Mouse (Mus musculus): ENCODE data around the gene Sema7a.
A peak's percentile ranks its signal among the peaks of the same experiment; 100 is the strongest.

The Sema7a gene

DNA sequence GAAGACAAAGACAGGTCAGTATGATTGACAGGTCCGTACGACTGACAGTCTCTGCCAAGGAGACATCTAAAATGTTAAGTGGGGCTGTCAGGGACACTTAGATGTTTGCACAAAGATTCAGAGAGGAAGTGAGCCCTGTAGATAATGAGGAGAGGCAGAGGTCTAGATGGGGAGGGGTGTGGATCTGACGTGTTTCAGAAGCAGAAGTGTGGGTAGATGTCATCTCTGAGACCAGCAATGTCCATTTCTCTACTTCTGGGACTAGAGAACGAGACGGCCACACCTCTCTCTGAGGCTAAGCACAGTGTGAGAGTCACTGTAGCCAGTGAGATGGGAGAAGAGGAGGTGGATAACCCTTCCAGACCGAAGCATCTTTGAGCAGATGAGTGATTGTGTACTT lies 38.1 kb downstream of the Sema7a start:
- DNase-seq = no peak

DNA sequence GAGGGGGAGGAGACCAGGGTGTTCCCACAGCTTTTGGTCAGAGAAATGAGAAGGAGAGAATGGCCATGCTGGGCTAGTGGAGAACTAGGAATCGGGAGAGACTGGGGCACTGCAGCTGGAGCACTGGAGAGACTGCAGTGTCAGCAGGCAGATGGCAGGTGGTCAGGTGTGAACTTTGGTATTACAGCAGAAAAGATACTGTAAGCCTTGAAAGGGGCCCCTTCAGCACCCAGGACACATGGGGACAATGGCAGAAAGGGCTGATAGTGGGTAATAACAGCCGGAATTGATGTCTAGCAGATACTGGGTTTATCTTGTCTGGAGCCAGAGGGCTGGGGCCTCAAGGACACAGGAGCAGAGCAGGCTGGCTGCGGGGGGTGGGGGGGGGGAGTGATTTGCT lies 38.9 kb downstream of the Sema7a start:
- DNase-seq = no peak

DNA sequence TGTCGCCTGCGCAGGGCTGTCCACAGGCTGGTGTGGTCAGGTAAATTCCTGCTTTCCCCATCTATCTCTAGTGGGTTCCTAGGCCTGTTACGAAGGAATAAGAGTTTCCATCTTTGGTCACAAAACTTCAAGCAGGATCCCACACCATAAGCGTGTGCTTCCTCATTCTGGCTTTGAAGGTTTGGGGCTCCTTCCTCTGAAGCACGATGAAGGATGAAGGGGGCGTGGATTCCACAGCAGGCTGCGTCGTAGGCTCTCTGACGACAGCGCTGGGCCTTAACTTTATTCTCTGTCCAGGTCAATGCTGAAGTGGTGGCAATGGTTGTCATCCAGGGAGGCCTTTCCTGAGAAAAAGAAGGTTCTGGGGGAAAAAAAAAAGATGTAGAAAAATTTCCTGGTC lies 40.7 kb downstream of the Sema7a start:
- DNase-seq = no peak

DNA sequence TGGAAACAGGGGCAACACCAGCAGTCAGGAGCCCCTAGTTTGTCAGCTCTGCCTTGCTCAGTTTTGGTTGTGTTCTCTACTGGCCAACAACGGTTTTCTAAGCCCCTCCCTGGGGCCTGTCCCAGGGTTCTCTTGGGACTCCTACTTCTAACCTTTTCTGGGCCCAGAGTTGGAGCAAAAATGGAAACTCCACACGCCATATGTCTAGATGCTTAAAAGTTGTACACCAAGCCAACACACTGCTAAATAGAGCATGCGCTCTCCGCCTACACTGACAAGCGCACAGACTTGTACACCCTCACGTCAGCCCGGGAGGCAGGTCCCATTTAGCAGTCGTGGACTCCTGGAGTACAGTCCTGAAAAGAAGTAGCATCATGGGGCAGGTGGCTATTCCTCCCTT lies 45.4 kb downstream of the Sema7a start:
- DNase-seq = no peak

DNA sequence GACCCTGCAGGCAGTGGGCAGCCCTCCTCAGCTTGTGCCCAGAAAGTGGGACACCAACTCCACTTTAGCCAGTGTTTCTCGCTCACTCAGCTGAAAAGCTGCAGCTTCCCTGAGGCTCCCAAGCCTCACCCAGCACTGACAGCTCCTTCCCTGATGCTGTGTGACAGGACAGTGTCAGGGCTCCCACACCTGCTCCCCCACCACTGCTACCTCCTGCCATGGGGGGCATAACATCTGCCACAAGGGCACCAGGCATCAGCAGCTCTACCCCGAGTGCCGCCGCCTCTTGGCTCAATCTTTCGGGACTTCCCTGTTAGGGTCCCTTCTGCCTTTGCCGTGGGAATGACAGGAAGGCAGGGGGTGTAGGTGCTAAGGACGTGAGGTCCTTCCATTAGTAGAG lies 46.4 kb downstream of the Sema7a start:
- no peak for DNase-seq

DNA sequence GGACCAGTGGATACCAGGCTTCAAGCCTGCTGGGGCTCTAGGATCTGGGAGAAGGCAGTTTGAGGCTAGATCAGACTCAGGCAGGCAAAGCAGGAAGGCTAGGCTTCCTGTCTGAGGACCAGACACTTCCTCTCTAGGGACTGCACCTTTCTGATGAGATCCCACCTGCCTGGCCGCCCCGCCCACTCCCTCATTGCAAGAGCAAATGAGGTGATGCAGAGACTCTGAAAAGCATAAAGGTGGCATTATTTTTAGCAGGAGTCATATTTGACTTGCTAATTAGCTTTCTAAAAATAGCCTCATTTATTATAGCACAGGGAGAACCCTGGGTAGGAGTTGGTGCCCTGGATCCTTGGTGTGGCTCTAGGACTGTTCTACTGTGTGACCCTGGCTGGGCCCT lies 48.2 kb downstream of the Sema7a start:
- DNase-seq = no peak

DNA sequence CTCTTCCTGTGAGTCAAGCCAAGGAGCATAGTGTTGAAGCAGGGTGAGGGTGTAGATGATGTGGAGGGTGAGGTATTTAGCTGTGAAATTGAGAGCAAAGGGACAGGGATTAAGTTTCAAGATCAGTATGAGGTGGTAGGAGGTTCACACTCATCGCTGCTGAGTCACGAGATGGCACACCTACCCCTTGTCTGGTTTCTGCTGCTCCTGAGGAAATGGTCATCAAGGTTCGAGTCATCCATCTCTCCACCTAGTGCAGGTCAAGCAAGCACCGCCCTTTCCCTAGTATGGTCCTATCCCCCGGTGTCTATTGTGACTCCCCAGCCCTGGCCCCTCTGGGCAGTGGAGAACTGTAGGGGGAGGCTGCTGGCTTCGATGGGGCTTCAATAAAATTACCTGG lies 49.4 kb downstream of the Sema7a start:
- no peak for DNase-seq

DNA sequence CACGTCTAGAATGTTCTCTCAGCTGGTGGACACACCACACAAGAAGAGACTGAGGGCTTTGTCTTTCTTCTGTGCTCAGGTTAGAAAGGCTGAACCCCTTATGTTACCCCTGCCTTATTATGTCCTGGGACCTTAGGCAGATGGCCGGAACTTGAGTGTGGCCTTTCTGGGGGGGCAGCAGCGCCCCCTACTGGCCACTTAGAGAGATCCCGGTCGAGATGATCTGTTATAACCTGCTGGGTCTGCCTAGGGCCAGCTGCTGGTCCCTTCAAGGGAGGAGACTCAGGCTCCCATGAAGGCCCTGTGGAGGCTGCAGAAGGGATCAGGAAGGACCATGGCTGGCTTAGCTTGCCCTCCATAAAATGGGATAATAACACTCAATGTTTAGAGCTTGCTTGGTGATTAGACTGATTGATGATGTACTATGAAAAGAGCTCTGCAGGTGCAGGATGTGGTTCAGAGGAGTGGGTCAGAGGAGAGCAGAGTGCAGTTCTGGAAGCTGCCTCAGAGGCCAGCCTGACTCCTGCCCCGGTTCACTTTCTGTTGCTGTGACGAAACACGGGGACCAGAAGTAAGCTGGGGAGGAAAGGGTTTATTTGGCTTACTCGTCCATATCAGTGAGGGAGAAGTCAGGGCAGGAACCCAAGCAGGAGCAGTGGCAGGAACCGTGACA lies 50.7 kb downstream of the Sema7a start:
- peak; percentile 46 for DNase-seq

DNA sequence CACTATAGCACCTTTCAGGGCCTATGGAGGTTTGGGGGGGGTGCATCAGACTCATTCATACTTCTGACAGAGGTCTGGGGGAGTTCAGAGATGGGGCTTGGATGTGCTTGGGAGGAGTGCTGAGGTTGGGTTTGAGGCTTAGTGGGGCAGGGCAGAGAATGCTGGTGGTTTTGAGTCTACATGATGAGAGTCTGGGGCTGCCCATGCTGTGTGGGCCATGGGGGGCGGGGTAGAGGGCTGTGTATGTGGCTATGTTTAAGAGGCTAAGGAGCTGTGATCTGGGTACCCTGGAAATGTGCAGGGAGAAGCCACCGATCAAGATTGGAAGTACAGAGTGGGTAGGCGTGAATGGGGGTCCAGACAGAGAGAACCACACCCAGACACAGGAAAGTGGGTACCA lies 52.1 kb downstream of the Sema7a start:
- no peak for DNase-seq

DNA sequence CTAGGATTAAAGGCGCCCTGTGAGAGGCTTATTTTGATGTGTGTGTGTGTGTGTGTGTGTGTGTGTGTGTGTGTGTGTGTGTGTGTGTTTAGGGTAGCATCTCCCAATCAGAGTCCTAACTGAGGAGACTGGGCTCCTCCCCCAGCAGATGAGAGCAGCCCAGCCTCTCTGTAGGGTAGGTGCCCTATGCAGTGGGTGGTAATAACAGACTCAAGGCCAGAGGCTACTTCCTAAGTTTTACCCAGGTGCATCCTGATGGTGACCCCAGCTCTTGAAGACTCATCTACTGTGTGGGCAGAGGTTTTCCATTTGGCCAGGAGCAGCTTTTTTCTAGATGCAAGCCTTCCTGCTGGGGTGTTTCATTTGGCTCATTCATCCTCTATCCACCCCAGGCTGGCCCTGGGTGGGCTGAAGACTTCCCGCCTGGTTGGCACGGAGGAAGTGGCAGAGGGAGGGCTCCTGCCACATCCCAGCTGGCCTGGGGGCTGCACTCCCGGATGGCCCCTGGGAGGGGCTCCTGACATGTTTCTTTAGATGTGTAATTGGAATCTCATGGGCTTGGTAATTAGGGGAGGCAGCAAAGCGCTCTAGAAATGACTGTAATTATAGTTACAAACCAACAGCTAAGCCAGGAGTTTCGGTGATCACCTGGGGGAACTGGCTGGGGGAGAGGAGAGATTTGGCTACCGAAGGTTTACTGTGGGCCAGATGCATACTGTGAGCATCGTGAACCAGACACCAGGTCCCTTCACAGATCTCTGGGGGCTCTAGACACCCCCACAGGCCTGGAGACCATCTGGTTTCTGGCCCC lies 53.1 kb downstream of the Sema7a start:
- DNase-seq = no peak

DNA sequence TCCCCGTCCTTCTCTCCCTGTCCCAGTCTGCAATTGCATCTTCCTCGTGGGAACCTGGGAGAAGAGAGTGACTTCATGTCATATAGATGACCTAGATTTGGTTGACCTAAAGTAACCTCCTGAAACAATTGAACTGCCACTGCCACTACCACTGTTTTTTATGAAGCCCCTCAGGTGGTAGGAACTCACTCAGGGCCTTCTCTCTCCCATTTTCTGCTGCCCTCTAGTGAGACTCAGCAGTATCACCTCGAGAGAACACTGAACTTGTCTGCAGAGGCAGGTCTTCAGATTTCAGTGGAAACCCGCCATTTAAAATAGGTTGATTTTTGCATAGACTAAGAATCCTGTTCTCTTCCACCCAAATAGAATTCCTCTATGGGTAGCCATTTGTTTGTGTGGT lies 55.4 kb downstream of the Sema7a start:
- DNase-seq = no peak

DNA sequence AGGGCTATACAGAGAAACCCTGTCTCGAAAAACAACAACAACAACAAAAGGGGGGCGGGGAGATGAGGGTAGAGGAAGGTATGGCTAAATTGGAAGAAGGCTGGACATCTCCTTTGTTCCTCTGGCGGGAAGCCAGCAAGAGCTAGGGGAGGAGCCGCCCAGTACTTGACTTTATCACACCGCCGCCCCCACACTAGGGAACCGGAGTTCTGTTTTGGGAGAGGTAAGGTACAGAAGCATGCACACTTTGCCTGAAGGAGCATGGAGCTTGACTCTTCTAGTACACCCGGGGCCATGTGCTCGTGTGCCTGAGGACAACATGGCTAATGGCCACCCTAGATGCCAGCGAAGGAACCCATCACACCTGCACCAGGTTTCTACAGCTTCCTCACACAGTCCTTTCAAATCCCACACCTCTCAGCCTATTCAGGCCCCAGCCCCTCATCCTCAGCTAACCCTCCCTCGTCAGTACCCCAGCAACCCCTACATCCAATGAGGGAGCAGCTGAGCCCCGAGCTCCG lies 57.7 kb downstream of the Sema7a start:
- DNase-seq = no peak

DNA sequence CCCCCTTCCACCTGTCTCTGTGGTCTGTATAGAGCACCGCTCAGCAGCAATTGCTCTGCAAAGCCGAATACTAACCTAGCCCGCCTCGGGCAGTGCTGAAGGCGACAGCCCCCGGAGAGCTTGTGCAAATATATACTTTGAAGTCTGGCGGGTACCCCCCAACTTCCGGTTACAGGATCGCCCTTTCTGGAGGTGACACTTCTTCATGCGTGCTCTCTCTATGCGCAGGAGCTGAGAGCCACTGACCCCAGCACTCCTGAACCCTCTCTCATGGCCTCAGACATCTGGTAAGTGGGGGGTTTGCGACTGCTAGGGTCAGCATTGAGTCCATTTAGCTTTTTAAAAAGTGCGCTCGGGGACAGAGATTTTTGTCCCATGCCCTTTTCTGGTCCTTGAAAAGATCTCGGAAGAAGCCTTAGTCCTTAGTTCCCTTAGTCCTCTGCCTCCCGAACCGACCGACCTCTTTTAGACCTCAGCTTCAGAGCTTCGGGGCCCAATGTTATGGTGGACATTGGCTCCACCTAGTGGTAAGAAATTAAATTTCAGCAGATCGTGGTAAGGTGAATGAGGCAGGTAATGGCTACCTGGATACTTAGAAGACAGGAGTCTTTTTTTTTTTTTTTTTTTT lies 58.2 kb downstream of the Sema7a start:
- peak; percentile 67 for DNase-seq

DNA sequence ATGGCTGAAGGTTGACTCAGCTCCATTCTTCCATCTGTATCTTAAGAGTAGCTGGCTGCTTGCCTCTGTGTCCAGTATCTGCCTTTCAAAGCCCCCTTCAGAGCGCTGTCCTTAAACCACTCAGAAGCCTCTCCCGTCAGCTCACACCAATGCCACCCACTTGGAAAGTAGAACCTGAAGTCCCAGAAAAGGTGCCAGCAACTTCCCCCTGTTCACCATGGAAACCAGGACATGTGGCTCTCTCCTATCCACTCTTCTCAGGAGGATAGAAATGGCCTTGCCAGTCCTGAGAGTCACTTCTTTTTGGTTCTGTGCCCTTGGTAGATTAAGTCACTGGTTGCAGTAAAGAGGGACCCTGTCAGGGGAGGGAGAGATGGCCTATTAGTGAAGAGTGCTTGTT lies 58.8 kb downstream of the Sema7a start:
- DNase-seq = no peak

DNA sequence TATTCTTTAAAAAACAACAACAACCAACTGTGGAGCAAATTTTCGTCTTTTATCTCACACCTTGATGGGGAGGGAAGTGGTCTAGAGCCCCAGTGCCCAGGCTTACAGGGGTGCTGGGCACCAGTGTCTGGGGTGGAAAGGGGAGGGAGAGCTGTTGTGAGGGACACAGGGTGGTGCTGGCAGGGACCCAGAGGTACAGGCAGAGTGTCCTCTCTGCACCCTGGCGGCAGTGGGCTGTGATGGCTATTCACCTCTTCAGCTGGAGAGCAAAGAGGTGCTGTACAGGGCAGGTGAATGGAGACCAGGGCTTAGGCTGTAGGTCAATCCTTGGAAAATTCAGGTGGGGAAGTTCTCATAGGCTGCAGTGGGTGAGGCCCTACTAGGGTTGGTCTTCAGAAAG lies 59.8 kb downstream of the Sema7a start:
- no peak for DNase-seq

DNA sequence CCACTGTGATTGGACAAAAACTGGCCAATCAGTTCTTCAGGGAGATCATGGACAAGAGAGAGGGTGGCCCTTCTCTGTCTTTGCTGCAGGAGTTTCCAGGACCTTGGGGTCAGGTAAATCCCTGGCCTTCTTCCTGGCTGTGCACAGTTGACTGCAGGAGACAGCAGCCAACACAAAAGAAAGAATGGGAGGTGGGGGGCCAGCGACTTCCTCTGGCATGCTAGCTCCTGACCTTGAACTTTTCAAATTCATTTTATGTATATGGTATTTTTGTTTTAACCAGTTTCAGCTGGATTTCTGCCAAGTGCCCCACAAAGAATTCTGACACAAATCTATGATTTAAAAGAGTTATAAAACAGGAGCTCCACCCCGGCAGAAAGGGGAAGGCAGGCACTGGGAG lies 63.4 kb downstream of the Sema7a start:
- no peak for DNase-seq

DNA sequence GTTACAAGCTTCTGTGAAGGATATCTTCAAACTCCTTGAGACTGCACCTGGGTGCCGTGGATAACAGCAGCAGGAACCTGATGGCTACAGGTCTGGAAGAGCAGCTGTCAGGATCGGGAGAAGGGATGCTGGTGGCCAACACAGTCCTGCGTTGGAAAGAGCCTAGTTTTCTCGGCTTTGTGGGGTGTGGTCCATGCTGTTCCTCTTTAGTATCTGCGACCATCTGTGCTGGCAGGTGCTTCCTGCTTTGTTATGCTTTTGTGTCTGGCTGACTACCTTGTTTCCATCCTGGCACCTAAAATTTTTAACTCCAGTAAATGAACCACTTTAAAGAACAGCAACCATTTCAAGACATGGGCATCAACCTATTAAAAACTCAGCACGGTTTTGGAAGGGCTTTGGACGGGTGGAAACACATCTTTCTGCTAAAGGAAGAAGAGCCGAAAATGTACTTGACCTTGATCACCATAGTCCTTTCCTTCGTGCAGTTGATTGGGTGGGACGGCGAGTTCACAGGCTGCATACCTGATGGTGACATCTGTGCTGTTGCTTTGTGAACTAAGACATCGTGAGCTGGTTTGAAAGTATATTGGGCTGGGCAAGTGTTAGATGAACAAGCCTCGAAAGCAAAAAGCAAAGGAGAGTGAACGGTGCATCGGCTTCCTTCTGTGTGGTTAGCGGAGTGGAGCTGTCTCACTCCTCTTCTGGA lies 66.0 kb downstream of the Sema7a start, which contains the start of gene Cyp11a1:
Cyp11a1 (plus strand) TSS at position 659 of the 709 bp plus-strand sequence.
- DNase-seq = no peak

DNA sequence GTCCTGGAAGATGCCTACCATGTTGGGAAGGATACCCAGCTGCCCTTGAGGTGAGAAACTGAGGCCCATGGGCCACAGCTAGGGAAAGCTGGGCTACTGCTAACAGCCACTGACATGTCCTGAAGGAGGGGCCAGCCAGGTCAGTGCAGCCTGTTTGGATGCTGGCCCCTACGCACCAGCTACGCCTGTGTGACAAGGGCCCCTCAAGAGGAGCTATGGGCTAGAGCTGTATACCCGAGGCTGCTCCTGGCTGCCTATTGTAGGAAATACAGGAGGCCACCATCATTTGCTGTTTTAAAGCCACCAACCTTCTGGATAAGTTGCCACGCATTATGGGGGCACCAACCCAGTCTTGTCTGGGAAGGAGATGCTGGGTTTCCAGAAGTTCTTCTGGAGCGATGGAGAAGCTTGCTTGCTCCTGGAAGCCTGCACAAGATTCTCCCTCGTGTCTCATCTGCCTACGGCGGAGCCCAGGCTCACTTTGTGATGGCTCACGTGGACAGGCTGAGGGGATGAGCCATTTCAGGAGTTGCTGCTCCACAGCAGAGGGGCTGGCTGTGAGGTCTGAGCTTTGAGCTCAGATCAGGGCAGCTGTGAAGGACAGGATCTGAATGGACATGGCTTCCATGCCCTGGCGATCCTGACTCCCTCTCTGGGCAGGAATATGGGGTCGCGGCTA lies 68.6 kb downstream of the Sema7a start:
- no peak for DNase-seq

DNA sequence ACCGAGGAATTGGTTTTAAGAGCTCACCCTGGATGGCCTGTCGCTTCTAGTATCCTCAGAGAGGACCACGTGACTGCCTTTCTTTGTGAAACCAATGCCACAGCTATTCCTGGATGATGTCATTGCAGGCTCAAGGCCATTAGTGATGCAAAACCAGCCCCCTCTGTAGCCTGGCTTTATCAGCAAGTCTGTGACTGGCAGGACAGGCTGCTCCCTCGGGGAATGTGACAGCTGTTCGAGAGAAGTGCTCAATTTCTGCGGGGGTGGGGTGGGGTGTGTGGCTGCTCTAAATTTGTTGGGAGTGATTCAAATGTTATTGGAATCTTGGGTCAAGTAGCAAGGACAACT lies 69.1 kb downstream of the Sema7a start:
- peak; percentile 27 for DNase-seq

DNA sequence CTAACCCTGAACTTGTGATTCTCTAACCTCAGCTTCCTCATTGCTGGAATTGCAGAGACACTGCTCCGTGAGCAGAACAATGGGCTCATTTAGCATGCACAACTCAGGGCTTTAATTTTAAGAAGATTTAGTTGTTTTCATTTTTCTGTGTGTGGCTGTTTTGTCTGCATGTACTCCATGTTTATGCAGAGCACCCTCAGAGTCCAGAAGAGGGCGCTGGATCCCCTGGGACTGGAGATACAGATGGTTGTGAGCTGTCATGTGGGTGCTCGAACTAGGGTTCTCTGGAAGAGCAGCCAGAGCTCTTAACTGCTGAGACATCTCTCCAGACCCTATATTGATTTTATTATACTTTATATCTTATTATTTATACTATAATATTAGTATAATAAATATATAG lies 69.7 kb downstream of the Sema7a start:
- DNase-seq = no peak

DNA sequence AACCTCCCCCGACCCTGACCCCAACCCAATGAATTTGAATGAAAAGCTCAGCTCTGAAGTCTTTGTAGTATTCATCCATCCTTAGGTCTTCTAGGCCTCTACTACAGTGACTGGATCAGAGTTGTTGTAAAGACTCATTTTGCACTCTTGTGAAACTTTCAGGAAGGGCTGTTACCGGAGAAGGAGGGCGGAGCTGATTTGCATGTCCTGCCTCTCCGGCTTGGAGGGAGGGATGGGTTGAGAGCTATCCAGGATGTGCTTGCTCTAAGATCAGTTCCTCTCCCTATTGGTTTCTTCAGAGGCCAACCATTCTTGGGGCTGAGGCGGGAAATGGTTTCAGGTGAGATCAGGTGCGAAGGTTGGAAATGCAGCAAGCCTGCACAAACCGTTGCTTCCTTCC lies 71.1 kb downstream of the Sema7a start:
- no peak for DNase-seq

DNA sequence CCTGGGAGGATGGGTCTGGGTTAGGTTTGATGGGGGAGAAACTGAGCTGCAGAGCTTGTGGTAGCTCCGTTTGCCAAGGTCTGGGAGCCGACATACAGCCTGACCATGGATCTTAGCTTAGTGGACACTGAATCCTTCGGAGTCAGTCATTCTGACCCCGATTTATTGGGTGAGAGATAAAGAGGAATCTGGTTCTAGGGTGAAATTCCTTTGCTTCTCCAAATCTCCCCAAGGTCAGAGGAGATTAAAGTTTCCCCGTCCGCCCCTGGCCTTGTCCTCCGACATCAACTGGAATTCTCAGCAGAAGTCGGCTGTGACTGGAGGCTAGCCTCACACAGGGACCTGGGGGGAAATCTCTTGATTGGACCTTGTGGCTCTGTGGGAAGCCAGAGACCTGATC lies 71.6 kb downstream of the Sema7a start:
- DNase-seq = no peak

Data from lung, postnatal 14 days (tissue).